Comparison of ENCODE assay signal across 10 mouse cellular contexts in the genomic region with DNA sequence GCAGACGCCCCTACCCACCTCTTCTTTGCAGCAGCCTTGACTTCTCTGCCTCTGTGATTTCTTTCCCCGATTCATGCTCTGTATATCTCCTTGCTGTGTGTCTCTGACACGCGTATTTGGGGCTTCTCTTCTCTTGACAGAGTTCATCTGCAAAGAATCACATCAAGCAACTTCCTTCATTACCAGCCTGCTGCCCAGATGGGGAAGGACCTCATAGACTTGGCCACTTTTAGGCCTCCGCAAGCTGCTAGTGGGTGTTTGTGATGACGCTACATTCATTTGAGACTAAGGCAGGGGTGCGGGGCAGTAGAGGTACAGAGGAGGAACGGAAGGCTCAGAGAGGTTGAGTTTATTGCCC. TPM values are rescaled to one million over a fixed set of nuclear protein-coding genes. Genes with fewer than 3 reads are reported as not detected.
A peak's percentile ranks its signal among the peaks of the same experiment; 100 is the strongest.
DNase-seq lines count a peak whose midpoint lies in the region; ATAC-seq lines count a peak whose summit lies in the region.
"Had no signal": no experiment of that assay in that cellular context is flagged by ENCODE, and none has a peak within 500 bp of the region (broad histone marks: within the 10 kb centered on the region; RNA-seq: fewer than 3 reads in every experiment).

No protein-coding gene starts in this region.

- peaks cover 9% of the 10 kb centered on the region for H3K4me1 ChIP-seq in heart, embryonic 15.5 days (replicated peaks)
- peaks cover 6% of the 10 kb centered on the region; the same call in 1 of the 2 replicates for H3K4me1 ChIP-seq in neural tube, embryonic 12.5 days

- DNase-seq in cerebellum, adult 9-10 months = peak; percentile 19
- peak; percentile 5 for DNase-seq in thymus, postnatal 14 days
- DNase-seq in thymus, adult 18-20 months = no peak
- DNase-seq in left cerebral cortex, postnatal 25 days (ENCODE audit: low spot score in 2 of 2) = peak; percentile 42 to 52

- H3K4me2 ChIP-seq in heart, embryonic 15.5 days = peak overlapping the region; percentile 86
- H3K4me2 ChIP-seq in neural tube, embryonic 12.5 days (replicated peaks) = peak overlapping the region; percentile 66

- ATAC-seq in cerebellum, adult (ENCODE audit: insufficient number of reproducible peaks, low FRiP score, low TSS enrichment) = no peak
- ATAC-seq in heart, embryonic 15.5 days (replicated peaks; ENCODE audit: insufficient number of reproducible peaks, insufficient read depth, low FRiP score, low read depth) = 0 out of 2 replicates have a peak, but pooled peaks have one; percentile 39
- ATAC-seq in neural tube, embryonic 12.5 days (ENCODE audit: low FRiP score, low read depth) = peak; percentile 33; the same call in 1 of the 2 replicates
- ATAC-seq in activated CD4-positive, CD25-positive, alpha-beta regulatory T cell, adult 4 months = no peak

- peak overlapping the region; percentile 72 for H3K4me3 ChIP-seq in heart, embryonic 15.5 days
- H3K4me3 ChIP-seq in neural tube, embryonic 12.5 days = peak overlapping the region; percentile 59

- 33% methylated on average over 8 of the region's 8 CpGs for WGBS in heart, embryonic 15.5 days
- WGBS in neural tube, embryonic 12.5 days = 33% methylated on average over 8 of the region's 8 CpGs

- H3K27ac ChIP-seq in heart, embryonic 15.5 days = peak overlapping the region; percentile 51; the same call in 1 of the 2 replicates
- no peak overlapping the region for H3K27ac ChIP-seq in neural tube, embryonic 12.5 days

- H3K9ac ChIP-seq in heart, embryonic 15.5 days = peak overlapping the region; percentile 60
- peak overlapping the region; percentile 55 for H3K9ac ChIP-seq in neural tube, embryonic 12.5 days

- H3K9me3 ChIP-seq in heart, embryonic 15.5 days (replicated peaks) = no peaks in the 10 kb centered on the region
- H3K9me3 ChIP-seq in neural tube, embryonic 12.5 days = no peaks in the 10 kb centered on the region

- no peaks in the 10 kb centered on the region; the same call in 1 of the 2 replicates for H3K27me3 ChIP-seq in heart, embryonic 15.5 days
- H3K27me3 ChIP-seq in neural tube, embryonic 12.5 days (replicated peaks) = no peaks in the 10 kb centered on the region
- H3K27me3 ChIP-seq: Patski had no signal

- no peaks in the 10 kb centered on the region for H3K36me3 ChIP-seq in heart, embryonic 15.5 days
- peaks cover 23% of the 10 kb centered on the region for H3K36me3 ChIP-seq in neural tube, embryonic 12.5 days

- intact Hi-C loops in left cerebral cortex, postnatal 25 days (cut with DNase I) = no loop called here

RNA-seq across cellular contexts. Expression of a gene that starts 0.6 kb away (rescaled TPM):
- polyA plus RNA-seq in heart, embryonic 15.5 days (2015; fragmentation: Nextera tagmentation; extraction: Ambion mirVana) = 7.0 and 8.3 TPM in 2 replicates
- total RNA-seq in left cerebral cortex, postnatal 25 days (2021) = 1 to 10 TPM; 4.2 to 4.4 TPM
- 16.5 and 16.7 TPM in 2 replicates for polyA plus RNA-seq in neural tube, embryonic 12.5 days (2016; fragmentation: Nextera tagmentation; extraction: Ambion mirVana)
- 1 to 10 TPM; 4.7 to 4.8 TPM for polyA plus RNA-seq in activated CD4-positive, CD25-positive, alpha-beta regulatory T cell, adult 4 months (2017; shearing (Covaris generic))

RNA-seq across cellular contexts. Expression of a gene that starts 21.8 kb away (rescaled TPM):
- 0.19 and 0.31 TPM in 2 replicates for polyA plus RNA-seq in heart, embryonic 15.5 days (2015; fragmentation: Nextera tagmentation; extraction: Ambion mirVana)
- total RNA-seq in left cerebral cortex, postnatal 25 days (2021) = under 1 TPM in 1 of 2 experiments, not detected in 1; 0.39 TPM
- 0.14 TPM in 1 of 2 replicates, not detected in the other for polyA plus RNA-seq in neural tube, embryonic 12.5 days (2016; fragmentation: Nextera tagmentation; extraction: Ambion mirVana)
- polyA plus RNA-seq in activated CD4-positive, CD25-positive, alpha-beta regulatory T cell, adult 4 months (2017; shearing (Covaris generic)) = not detected
- polyA plus RNA-seq: Patski had no signal

RNA-seq across cellular contexts. Expression of a gene that starts 25.5 kb away (rescaled TPM):
- 0.13 and 0.79 TPM in 2 replicates for polyA plus RNA-seq in heart, embryonic 15.5 days (2015; fragmentation: Nextera tagmentation; extraction: Ambion mirVana)
- under 1 TPM; 0.32 to 0.44 TPM for total RNA-seq in left cerebral cortex, postnatal 25 days (2021)
- 0.33 and 0.42 TPM in 2 replicates for polyA plus RNA-seq in neural tube, embryonic 12.5 days (2016; fragmentation: Nextera tagmentation; extraction: Ambion mirVana)
- polyA plus RNA-seq in activated CD4-positive, CD25-positive, alpha-beta regulatory T cell, adult 4 months (2017; shearing (Covaris generic)) = not detected
- total RNA-seq: hematopoietic stem cell, adult 5-6 weeks had no signal
- polyA plus RNA-seq: Patski had no signal

RNA-seq across cellular contexts. Expression of a gene that starts 38.5 kb away (rescaled TPM):
- polyA plus RNA-seq in heart, embryonic 15.5 days (2015; fragmentation: Nextera tagmentation; extraction: Ambion mirVana) = not detected in 2 replicates
- not detected for total RNA-seq in left cerebral cortex, postnatal 25 days (2021)
- not detected in 2 replicates for polyA plus RNA-seq in neural tube, embryonic 12.5 days (2016; fragmentation: Nextera tagmentation; extraction: Ambion mirVana)
- polyA plus RNA-seq in activated CD4-positive, CD25-positive, alpha-beta regulatory T cell, adult 4 months (2017; shearing (Covaris generic)) = not detected
- total RNA-seq: hematopoietic stem cell, adult 5-6 weeks had no signal
- polyA plus RNA-seq: Patski had no signal

RNA-seq across cellular contexts. Expression of a gene that starts 43.6 kb away (rescaled TPM):
- not detected in 2 replicates for polyA plus RNA-seq in heart, embryonic 15.5 days (2015; fragmentation: Nextera tagmentation; extraction: Ambion mirVana)
- total RNA-seq in left cerebral cortex, postnatal 25 days (2021) = not detected
- not detected in 2 replicates for polyA plus RNA-seq in neural tube, embryonic 12.5 days (2016; fragmentation: Nextera tagmentation; extraction: Ambion mirVana)
- polyA plus RNA-seq in activated CD4-positive, CD25-positive, alpha-beta regulatory T cell, adult 4 months (2017; shearing (Covaris generic)) = not detected
- total RNA-seq: hematopoietic stem cell, adult 5-6 weeks had no signal
- polyA plus RNA-seq: Patski had no signal

Comparison
In these comparisons a context has a peak if more than half of its experiments do, and no peak if none do; other contexts are left out.
1. DNase-seq: peak in cerebellum, adult 9-10 months (single experiment), thymus, postnatal 14 days (single experiment) and left cerebral cortex, postnatal 25 days (2 of 2); none in thymus, adult 18-20 months (0 of 2).
2. ATAC-seq: peak in heart, embryonic 15.5 days (single experiment) and neural tube, embryonic 12.5 days (single experiment); none in cerebellum, adult (single experiment) and activated CD4-positive, CD25-positive, alpha-beta regulatory T cell, adult 4 months (single experiment).